Mouse (Mus musculus) MEL (cell line): Measurements from ENCODE around the gene Polrmt.

Source experiments
- CTCF ChIP-seq, 3 experiments: IDR thresholded peaks in 2 of 3; conservative IDR thresholded peaks in 1 of 3; 2 replicates each; pipeline ENCODE4 v1.5.1; 2011 to 2012; ENCODE audit warnings: low read length in 3 of 3, low read depth in 2 of 3, mild to moderate bottlenecking in 2 of 3, improper control_type of control experiment in 1 of 3, inconsistent platforms in 1 of 3, mixed read lengths in 1 of 3, moderate library complexity in 1 of 3; ENCODE audit not compliant: control insufficient read depth in 1 of 3, insufficient read depth in 1 of 3, poor library complexity in 1 of 3, severe bottlenecking in 1 of 3
- ELF1 ChIP-seq: IDR thresholded peaks from 2 replicates; pipeline ENCODE4 v1.6.1; 2014; ENCODE audit warnings: low read depth, mild to moderate bottlenecking, inconsistent platforms, low read length, improper control_type of control experiment, moderate library complexity
- EP300 ChIP-seq, 2 experiments: IDR thresholded peaks; 2 replicates each; pipeline ENCODE4 v1.6.1; 2011; ENCODE audit warnings: improper control_type of control experiment in 2 of 2, low read length in 2 of 2, low read depth in 1 of 2, mild to moderate bottlenecking in 1 of 2
- GATA1 ChIP-seq: IDR thresholded peaks from 2 replicates; pipeline ENCODE4 v1.6.1; 2011; ENCODE audit warnings: low read depth, low read length, improper control_type of control experiment
- MAX ChIP-seq: IDR thresholded peaks from 2 replicates; pipeline ENCODE4 v1.6.1; 2011; ENCODE audit warnings: low read length, improper control_type of control experiment
- NRF1 ChIP-seq: IDR thresholded peaks from 2 replicates; pipeline ENCODE4 v1.6.1; 2014; ENCODE audit warnings: low read depth, mild to moderate bottlenecking, inconsistent platforms, low read length, improper control_type of control experiment, moderate library complexity; ENCODE audit not compliant: poor library complexity, insufficient read depth, severe bottlenecking
- POLR2AphosphoS2 ChIP-seq: IDR thresholded peaks from 2 replicates; pipeline ENCODE4 v1.6.1; 2011; ENCODE audit warnings: low read length, improper control_type of control experiment
- TBP ChIP-seq: IDR thresholded peaks from 2 replicates; pipeline ENCODE4 v1.8.0; 2011; ENCODE audit warnings: low read depth, low read length, improper control_type of control experiment
- TCF12 ChIP-seq: IDR thresholded peaks from 2 replicates; pipeline ENCODE4 v1.6.1; 2014; ENCODE audit warnings: low read depth, mild to moderate bottlenecking, inconsistent platforms, low read length, improper control_type of control experiment, moderate library complexity
- ZMIZ1 ChIP-seq: IDR thresholded peaks from 2 replicates; pipeline ENCODE4 v1.6.1; 2012; ENCODE audit warnings: low read depth, mild to moderate bottlenecking, inconsistent platforms, low read length, improper control_type of control experiment, moderate library complexity

- TF ChIP-seq MAX: no peak
- TF ChIP-seq ZMIZ1: no peak
- no peak for TF ChIP-seq GATA1
- no peak for TF ChIP-seq TCF12
- TF ChIP-seq NRF1: no peak
- no peak for TF ChIP-seq POLR2AphosphoS2
- TF ChIP-seq ELF1: no peak
- TF ChIP-seq TBP: no peak
- TF ChIP-seq EP300 (IDR thresholded peaks at IDR 0.05; ENCODE audit: low read depth in 1 of 2, low read length in 2 of 2): no peak
- no peak for TF ChIP-seq CTCF (IDR thresholded peaks at IDR 0.05 in 2 of 3, conservative IDR thresholded peaks at IDR 0.05 in 1 of 3; ENCODE audit: control insufficient read depth in 1 of 3, insufficient read depth in 1 of 3, low read depth in 2 of 3, low read length in 3 of 3, poor library complexity in 1 of 3, severe bottlenecking in 1 of 3)
Observed at GRCm38 (mm10) chr10:79703541-79703940, 42.8 kb downstream of the Polrmt start.
